Mouse (Mus musculus) megakaryocyte progenitor cell, adult 5-6 weeks (primary cell): ENCODE results near the gene Rapgef1. TPM values are rescaled to one million over a fixed set of nuclear protein-coding genes. Genes with fewer than 3 reads are reported as not detected.
"Not testable (repeated sequence)": the region's sequence is repeated elsewhere in the genome, so short reads cannot be mapped to it uniquely, and the experiment has no call there.

Experiments used
- ATAC-seq: replicated peaks from 2 replicates; pipeline ENCODE4 v1.8.0; 2016; ENCODE audit warnings: mild to moderate bottlenecking, moderate TSS enrichment, inconsistent platforms; ENCODE audit not compliant: poor library complexity
- total RNA-seq, 2 experiments: library from RNA; stranded (forward) in 1 of 2; stranded (reverse) in 1 of 2; fragments of 157-497, 149-512 nt in 1 of 2; fragments of 200-1000 nt in 1 of 2; gene quantifications; 2 replicates each; pipeline versions ENCODE4 v1.2.3 to v1.2.4; 2015 to 2017

Gene Rapgef1
- total RNA-seq, 2 experiments from 2014 or later = 21.7 to 22.9 TPM

- no peak for ATAC-seq
These were observed 113.0 kb downstream of the Rapgef1 start for GRCm38 (mm10) chr2:29732559-29732958.

- no peak for ATAC-seq
These were observed 113.8 kb downstream of the Rapgef1 start for GRCm38 (mm10) chr2:29733348-29733747.

- no peak for ATAC-seq
These were observed 116.2 kb downstream of the Rapgef1 start for GRCm38 (mm10) chr2:29735708-29736107.

- ATAC-seq = no peak
These were observed 117.8 kb downstream of the Rapgef1 start for GRCm38 (mm10) chr2:29737209-29737925.

GRCm38 (mm10) chr2:29738799-29739198 lies 119.3 kb downstream of the Rapgef1 start:
- 0 out of 2 replicates have a peak, but pooled peaks have one; percentile 4 for ATAC-seq

- peak; percentile 90 for ATAC-seq
These were observed 119.8 kb downstream of the Rapgef1 start for GRCm38 (mm10) chr2:29739368-29739767.

- no peak for ATAC-seq
These were observed 121.7 kb downstream of the Rapgef1 start for GRCm38 (mm10) chr2:29741207-29741606.

- no peak for ATAC-seq
These were observed 124.7 kb downstream of the Rapgef1 start for GRCm38 (mm10) chr2:29744256-29744655.

GRCm38 (mm10) chr2:29747188-29747782 lies 127.8 kb downstream of the Rapgef1 start:
- ATAC-seq = no peak

GRCm38 (mm10) chr2:29747852-29748251 lies 128.3 kb downstream of the Rapgef1 start:
- 0 out of 2 replicates have a peak, but pooled peaks have one; percentile 42 for ATAC-seq

GRCm38 (mm10) chr2:29748499-29748898 lies 129.0 kb downstream of the Rapgef1 start:
- no peak for ATAC-seq

GRCm38 (mm10) chr2:29751497-29751896 lies 132.0 kb downstream of the Rapgef1 start, which contains the start of gene Gm13420:
Gene Gm13420 (minus strand): TSS chr2:29751685.
- ATAC-seq = no peak

- ATAC-seq = no peak
These were observed 132.9 kb downstream of the Rapgef1 start for GRCm38 (mm10) chr2:29752397-29752796.

- no peak for ATAC-seq
These were observed 136.2 kb downstream of the Rapgef1 start for GRCm38 (mm10) chr2:29755693-29756092.

- ATAC-seq = peak; percentile 99
These were observed 145.3 kb downstream of the Rapgef1 start for GRCm38 (mm10) chr2:29764831-29765230.

- no peak for ATAC-seq
These were observed 148.6 kb downstream of the Rapgef1 start for GRCm38 (mm10) chr2:29767976-29768709.

GRCm38 (mm10) chr2:29768901-29769300 lies 149.4 kb downstream of the Rapgef1 start:
- ATAC-seq = no peak

GRCm38 (mm10) chr2:29770162-29770561 lies 150.6 kb downstream of the Rapgef1 start:
- ATAC-seq = no peak

- ATAC-seq = peak; percentile 82
These were observed 152.3 kb downstream of the Rapgef1 start for GRCm38 (mm10) chr2:29771611-29772461.

- ATAC-seq = peak; percentile 41
These were observed 153.8 kb downstream of the Rapgef1 start for GRCm38 (mm10) chr2:29773323-29773722.

- not testable (repeated sequence) for ATAC-seq
These were observed 161.7 kb downstream of the Rapgef1 start for GRCm38 (mm10) chr2:29781256-29781655.
